Mouse (Mus musculus) activated CD4-positive, CD25-positive, alpha-beta regulatory T cell, adult 4 months (primary cell): Measurements from ENCODE around the gene Pik3cd. TPM values are rescaled to one million over a fixed set of nuclear protein-coding genes. Genes with fewer than 3 reads are reported as not detected.
"Not testable (repeated sequence)": the region's sequence is repeated elsewhere in the genome, so short reads cannot be mapped to it uniquely, and the experiment has no call there.

Source experiments
- ATAC-seq: one replicate; pipeline ENCODE4 v1.8.0; 2017
- polyA plus RNA-seq, 2 experiments: library from polyadenylated mRNA; unstranded; fragments of 100-300 nt; shearing (Covaris generic); gene quantifications; one replicate each; pipeline ENCODE4 v1.2.1; 2017

The Pik3cd gene
- 100 to 1,000 TPM in 1 of 2 experiments, 10 to 100 TPM in 1; 80.6 to 129 TPM for polyA plus RNA-seq

DNA sequence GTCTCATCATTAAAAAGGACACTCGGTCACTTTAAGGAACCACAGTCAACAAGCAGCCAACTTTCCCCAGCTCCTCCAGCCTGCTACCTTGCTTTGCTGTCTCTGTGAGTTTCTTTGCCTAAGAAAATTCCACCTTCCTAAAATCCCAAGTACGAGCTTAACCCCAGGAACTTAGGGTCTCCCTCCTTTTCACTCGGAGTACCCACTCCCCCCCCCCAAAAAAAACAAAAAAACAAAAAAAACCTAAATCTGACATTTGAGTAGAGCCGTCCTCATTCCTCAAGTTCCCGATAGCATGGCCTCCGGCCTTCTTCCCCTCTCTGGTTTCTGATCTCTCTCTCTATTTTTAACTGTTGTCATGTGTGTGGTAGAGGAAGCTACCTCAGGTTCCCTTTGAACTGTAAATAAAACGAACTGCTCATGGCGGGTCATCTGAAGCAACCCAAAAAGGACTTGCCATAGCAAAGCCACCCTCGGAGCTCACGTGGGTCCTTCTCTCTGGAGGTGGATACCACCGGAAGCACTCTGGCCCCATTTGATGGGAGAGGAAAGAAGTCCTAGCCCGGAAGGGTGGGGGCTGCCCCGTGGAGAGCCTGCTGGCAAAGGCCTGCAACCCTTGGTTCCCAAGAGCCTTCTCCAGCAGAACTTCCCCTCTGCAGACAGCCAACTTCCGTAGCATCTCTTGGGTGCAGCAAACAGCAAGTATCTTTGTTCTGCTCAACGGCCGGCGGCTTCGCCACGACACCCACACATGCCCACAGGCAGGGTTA, at the start of gene Pik3cd:
Pik3cd (minus strand) TSS at position 362 of the 770 bp plus-strand sequence.
- peak; percentile 25 for ATAC-seq

DNA sequence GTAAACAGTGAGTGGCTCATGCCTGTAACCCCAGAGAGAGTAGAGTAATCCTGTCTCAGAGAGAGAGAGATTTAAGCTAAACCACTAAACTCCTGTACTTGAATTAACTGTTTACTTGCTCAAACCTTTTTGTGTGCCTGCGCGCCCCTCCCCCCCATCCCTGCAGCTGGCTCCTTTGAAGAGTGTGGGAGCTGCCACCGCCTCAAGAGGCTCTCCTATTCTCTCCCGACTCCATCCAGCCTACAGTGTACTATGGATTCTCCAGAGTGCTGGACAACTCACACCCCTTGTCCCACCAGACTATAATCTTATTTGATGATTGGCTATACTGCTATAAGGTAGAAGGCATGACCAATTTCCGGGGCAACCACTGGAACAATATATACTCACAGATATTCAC, 48.3 kb upstream of the Pik3cd start:
- ATAC-seq, result no peak

DNA sequence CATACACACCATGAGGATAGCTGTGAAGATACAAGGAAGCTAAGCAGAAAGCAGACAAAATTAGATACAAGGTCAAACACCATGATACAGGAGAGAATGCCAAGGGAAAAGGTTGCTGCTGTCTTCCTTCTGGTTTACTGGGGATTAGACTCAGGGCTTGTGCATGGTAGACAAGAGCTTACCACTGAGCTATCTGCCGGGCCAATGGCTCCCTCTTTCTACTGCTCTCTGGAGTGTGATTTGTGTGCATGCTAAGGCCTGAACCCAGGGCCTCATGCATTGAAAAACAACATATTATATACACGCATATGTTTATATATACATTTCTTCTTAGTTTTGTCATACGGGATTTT, 47.3 kb upstream of the Pik3cd start:
- not testable (repeated sequence) for ATAC-seq

DNA sequence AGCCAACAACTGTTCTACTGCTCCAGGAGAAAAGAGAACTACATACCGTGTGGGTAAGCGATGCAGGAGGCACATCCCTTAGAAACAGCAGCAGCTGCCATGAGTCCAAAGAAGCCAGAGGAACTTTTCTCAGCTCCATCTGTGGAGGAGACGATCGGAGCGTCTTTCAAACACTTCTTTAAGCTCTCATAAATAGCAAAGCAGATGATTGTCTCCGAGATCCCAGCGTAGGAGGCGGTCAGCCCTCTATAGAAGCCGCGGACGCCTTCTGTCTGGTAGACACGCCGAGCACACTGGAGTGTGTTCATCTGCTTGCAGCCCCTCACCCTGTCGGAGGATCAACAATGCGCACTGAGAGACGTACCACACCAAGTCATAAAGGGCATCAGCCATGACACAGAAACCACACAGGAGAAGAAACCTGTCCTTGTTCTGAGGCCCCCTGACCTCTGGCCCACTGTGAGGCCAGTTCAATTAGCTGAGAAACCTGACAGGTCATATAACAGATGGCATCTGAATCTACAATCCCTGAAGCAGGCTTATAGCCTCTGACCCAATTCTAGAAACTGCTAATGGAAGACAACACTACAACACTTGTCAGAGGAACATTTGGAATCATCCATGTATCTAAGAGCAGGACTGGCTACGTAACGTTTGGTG, 46.8 kb upstream of the Pik3cd start:
- no peak for ATAC-seq

DNA sequence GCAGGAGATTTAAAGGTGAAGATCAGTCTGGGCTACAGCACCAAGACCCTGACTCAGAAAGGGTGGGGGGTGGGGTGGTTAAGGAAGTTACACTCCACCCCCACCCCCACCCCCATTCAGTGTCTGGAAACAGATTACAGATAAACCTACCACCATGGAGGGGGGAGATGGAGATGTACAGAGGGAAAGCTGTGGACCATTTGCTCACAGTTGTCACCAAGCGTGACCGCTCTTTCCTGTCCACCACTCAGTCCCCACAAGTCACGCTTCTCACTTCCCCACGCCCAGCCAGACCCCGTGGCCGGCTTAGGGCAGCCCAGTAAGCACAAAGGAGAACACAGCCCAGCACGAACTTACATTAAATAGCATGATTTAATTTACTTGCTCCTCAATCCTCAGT, 41.7 kb upstream of the Pik3cd start:
- no peak for ATAC-seq

DNA sequence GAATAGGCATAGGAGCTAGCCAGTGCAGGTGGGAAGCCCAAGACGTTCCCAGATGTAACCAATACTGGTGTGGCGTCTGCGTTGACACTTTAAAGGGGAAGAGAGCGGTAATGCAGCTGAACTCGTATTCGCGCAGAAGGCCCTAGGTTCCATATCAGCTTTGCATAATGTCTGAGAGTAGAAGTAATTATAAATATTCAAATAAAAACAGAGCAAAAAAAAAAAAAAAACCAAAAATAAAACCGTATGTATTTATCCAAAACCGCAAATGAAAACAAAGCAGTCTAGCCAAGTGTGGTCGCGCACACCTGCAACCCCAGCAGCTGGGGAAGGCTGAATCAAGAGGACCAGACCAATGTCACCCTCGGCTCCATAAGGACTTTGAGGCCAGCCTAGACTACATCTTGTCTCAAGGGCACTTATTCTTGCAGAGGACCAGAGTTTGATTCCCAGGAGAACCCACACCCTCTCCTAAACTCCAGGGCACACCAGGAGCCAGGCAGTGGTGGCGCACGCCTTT, 39.7 kb upstream of the Pik3cd start:
- no peak for ATAC-seq

DNA sequence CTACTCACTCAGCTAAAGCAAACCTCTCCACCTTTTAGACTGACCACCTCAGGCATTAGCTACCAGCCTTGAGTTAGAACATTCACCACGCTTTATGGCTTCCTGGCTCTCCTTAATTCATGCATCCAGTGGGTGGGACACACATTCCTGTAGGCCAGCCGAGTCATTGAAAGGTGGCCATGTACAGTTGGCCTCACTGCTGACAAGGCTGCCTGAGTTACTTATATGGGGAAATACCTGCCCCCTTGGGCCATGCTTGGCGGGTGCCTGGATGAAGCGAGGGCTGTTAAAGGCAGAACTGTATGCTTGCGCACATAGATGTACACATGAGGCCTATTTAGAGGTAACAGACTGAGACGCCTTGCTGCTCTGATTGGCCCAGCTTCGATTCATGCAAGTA, 37.9 kb upstream of the Pik3cd start:
- ATAC-seq, result no peak

DNA sequence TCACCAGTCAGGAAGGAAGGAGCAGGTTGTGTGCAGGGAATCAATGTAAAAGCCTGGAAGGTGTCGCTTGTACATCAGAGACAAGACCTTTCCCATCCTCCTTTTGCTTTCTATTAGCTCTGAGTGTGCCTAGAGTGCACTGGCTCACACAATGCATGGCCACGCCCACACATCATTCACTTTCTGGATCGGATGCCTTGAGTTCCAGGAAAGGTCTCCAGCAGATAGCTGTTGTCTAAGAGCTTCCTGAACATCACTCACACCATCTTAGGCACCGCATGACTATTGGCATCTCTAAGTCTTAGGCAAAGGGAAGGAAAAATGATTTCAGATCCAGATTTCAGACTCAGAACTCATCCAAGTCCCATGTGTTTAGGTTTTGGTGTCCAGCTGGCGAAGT, 37.1 kb upstream of the Pik3cd start:
- no peak for ATAC-seq

DNA sequence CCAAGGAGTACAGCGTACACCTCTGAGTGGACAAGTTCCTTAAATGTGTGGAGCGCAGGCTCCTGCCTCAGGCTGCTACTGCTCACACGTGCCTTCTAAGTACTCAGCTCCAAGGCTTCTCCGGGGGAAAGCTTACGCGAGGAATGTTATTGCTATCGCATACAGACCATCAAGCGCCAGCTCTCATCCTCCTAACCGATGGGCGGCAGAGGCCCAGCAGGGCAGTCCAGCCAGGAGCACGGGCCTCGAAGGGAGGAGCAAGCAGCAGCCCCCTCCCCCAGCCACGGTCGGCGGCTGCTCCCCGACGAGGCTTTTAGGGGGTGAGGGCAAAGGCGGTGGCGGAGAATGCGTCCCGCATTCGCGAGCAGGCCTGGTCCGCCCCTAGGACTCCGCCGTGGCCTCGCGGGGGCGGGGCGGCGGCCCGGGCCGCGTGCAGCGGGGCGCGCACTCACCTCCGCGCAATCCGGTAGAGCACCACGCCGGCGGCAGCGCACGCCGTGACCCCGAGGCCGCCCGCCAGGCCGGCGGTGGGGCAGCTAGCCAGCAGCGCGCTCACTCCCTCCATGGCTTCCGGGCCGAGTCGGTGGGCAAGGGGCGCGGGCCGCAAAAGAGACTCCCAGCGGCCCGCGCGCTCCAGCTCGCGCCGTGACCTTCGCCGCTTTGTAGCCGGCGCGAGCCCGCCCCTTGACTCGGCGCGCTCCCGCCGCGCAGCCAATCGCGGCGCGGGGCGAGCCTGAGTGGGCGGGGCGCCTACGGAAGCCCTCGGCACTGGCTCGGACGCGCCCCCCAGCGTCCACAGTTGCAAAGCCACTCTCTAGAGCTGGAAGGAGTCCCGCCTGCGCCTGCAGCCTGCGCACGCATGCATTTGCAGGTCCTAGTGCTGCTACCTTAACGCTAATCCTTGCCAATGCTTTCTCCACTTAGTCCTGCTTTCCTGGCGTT, 35.3 kb upstream of the Pik3cd start, which contains the start of gene Tmem201:
Tmem201 (minus strand) TSS at position 662 of the 942 bp plus-strand sequence.
- peak; percentile 94 for ATAC-seq

DNA sequence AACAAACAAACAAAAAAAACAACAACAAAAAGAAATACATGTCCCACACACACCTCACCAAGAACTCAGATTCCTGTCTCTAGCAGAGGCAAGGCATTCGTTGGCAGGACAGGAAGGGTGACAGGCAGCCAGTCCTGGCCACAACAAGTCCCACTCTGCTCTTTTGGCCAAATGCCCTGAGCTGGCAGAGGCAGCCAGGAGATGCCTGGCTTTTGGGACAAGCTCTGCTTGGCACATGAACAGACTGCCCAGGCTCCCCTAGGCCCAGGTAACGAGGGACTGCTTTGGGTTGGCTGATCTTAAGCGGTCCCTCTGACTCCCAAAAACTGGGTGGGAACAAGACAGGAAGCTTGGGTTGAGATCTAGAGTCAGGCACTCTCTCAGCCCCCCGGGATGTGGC, 34.2 kb upstream of the Pik3cd start:
- ATAC-seq, result no peak

DNA sequence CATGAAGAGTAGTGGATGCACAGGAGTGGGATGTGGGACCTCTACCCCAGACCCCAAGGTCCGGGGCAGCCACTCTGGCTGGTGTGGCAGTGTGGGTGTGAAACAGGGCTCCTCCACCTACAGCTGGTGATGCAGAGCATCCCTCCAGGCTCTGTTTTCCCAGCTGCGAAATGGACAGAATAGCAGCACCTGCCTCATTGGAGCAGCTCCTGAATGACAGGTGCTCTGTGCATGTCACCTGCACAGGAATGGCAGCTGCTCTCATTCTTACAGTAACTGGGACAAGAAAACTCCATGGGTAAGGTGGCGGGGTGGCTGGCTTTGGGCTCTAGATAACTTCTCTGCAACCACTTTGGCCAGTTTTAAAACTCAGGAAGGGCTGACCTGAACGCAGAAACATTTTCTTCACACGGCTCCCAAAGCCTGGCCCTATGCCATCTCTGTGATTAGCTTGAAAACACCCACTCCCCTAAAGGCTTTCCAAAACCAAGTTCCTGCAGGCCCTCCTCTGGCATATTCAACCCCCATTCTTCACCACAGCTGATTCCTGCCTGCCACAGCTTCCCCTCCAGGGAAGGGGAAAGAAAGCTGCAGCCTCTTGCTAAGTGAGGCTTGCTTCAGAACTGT, 33.4 kb upstream of the Pik3cd start:
- ATAC-seq, result no peak

DNA sequence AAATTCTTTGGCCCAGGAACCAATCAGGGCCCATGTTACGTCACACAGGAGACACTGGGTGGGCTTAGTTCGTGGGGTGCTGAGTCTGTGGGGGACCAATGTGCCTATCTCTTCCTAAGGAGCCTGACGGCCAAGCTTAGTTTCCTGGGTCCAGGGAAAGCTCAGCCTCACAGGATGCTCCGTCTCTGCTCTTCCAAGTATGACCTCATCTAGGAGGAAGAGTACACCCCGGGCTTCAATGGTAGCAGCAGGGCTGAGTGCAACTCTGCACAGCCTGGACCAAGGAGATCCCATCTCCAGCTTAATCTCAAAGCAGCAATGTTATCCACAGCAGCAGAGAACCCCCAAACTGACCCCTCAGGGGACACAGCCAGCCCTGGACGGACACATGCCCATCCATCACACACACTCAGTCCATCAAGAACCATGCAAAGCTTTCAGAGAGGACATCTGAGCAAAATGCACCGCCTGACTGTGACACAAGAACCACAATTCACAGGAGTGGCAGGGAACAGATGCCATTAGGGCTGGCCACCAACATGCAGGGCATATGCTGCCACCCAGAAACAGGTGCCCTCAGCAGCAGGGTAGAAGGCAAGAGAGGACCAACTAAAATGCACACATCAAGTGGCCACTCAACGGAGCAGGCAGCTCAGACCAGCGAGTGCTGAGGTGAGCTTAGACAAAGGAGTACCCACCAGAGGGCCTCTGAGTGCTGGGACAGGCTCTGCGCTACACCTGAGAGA, 32.5 kb upstream of the Pik3cd start:
- no peak for ATAC-seq

DNA sequence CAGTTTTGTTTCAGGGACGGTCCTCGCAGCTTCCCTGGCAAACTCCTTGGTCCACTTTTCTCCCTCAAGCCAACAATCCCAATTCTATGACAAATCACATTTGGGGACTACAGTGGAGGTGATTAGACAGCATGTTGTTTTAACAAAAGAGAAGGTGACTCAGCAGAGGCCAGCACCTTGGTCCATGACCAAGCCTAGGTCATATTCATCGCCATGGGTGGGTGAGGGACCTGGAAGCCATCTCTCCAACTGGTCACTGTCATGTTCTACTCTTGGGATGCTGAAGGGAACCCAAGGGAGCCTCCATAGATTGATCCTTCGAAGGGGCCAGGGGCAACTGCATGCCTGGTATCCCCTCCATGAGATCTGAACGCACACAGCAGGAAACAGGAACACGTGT, 31.9 kb upstream of the Pik3cd start:
- no peak for ATAC-seq

DNA sequence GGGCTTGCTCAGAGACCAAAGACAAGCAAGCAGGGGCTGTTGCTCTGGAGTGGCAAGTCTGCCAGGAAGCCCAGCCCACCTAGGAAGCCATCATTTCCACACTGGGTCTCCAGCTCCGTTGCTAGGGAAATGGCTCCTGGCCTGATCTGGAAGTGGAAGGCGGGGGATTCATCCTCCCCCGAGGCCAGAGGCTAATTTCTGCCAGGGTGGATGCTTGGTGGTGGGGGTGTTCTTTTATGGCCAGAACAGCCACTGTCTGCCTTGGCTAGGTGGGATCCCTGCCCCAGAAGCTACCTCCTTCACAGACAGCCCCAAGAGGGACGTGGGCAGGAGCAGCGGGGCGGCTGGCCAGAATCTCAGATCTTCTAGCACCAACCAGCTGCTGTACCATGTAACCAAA, 31.4 kb upstream of the Pik3cd start:
- ATAC-seq, result no peak

DNA sequence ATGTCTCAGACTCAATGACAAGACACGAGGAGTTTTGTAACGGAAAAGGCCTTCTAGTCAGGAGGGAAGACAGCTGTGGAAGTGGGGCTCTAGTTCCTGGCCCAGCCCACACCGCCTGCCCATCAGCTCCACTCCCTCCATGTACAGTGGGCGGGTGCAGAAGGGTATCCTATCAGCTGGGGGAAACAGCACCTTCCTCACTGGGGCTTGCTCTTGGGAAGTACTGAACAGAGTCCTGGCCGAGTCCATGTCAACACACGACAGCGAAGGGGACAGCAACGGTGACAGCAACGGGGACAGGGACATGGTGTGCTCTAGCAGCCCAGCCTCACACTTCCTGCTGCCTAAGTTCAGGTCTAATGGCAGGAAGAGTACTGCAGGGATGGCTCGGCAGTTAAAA, 30.4 kb upstream of the Pik3cd start:
- no peak for ATAC-seq

DNA sequence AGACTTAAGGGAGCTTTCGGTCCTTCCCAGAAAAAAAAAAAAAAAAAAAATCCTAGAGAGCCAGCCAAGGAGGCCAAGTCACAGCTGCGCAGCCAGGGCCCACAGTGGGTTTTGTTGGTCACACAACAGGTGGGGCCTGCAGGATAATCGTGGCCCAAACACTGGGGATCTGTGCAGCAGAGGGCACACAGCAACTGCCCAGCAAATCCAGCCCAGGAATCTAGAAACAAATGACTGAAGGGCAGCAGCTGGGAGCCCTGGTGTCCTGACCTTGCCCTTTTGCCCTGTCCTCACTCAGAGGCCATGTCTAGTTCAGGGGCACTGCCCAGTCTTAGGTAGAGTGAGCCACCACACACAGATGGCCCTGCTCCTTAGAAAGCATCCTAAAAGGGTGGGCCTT, 29.9 kb upstream of the Pik3cd start:
- no peak for ATAC-seq

DNA sequence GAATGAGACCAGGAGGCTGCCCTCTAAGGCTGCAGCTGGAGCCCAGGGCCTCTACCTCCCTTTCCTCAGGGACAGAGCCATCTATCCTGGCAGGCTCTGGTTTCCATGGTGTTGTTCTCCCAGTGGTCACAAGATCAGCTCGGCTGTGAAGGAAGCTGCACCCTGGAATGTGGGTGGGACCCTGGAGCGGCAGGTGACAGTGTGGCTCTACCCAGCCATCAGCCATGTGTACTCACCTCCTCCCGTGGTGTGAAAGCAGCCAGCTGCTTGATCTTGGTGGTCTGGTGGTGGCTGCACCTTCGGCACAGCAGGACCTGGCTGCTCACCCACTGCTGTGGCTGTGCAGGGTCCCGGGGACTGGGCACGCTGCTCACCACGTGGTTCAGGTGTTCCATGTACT, 28.5 kb upstream of the Pik3cd start:
- no peak for ATAC-seq

DNA sequence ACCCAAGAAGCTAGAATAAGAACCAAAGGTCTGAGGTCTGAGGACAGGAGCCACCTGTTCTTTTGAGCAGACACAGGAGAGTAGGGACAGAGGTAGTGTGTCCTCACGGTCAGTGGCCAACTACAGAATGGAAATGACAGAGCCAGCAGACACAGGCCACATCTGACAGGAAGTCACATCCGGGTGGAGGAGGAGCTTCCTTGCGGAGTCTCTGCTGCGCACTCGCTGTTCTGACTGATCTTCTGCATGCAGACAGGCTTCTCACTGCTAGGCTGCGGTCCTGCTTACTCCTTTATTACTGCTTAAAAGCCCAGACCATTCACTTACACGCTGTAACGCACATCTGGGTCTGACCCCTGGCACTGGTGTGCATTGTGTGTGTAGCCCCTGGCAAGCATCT, 26.4 kb upstream of the Pik3cd start:
- ATAC-seq, result no peak

DNA sequence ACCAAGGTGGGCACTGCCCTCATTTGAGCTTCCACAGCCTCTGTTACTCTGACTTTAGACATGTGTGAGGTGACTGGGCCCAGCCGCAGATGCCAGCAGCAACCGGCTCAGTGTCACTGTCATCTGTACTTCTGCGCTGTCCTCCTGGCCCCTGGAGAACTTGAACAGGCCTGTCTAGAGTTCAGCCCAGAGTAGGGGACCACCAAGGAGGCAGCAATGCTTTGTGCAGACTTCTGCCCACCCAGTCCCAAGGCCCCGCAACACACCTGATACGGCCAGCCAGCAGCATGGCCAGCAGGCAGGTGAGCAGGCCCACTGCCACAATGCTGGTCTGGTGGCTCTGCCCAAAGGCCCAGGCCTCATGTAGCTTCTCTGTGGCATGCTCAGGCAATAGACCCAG, 25.3 kb upstream of the Pik3cd start:
- no peak for ATAC-seq

DNA sequence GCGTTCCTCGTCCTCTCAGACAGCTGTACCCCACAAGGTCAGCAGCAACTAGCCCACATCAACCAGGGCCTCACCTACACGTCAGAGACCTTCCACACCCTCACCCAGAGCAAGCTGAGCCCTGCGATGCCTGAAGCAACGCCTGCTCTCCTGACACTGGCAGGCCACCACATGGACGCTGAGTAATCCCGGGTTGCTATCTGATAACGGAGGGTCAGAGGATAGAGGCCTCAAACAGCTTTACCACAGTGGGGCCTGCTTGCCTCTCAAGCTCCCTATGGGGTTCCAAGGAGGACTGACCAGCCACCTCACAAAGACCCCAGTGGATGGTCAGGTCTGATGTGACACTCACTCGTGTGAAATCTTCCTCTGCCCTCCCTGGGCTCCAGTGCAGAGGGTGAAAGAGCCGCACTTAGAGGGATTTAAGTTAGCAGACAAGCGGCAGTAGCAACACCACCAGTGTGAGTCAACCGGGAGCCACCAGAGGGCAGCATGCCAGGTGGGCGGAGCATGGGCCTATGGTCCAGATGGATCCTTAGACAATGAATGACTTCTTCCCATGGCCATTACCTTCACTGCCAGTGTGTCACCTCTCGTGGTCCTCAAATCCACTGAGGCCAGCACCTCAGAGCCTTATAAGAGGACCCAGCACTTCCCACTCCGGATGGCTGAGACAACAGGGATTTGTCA, 23.4 kb upstream of the Pik3cd start:
- peak; percentile 38 for ATAC-seq

DNA sequence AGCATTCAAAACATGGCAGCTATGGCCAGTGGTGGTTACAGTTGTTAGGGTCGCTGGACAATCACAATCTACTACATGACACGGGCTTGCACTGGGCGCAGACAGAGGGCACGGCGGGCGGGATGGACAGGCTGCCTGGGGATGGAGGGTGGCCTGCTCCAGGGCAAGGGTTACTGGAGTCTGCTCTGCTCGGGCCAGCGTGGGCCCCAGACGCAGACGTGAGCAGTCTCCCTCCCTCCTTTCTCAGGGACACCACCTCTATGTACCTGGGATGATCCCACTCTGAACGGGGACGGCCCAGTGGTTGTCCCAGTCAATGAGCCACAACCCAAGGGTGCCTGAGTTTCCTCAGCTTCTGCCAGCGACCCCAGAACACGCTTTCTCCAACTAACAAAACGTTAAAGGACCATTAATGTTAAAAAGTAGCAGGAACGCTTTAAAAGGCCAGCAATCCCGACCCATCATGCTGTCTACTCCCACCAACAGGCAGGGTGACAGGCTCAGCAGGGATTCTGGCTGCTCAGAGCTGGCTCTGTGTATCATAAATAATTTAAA, 22.6 kb upstream of the Pik3cd start:
- no peak for ATAC-seq
